Mouse (Mus musculus) lung, embryonic 16.5 days (tissue): ENCODE measurements around the gene Tanc1. TPM values are rescaled to one million over a fixed set of nuclear protein-coding genes. Genes with fewer than 3 reads are reported as not detected.

Experiments
- ATAC-seq: fragments of 200-750 bp; cut with Nextera tagmentation; 2 replicates; pipeline ENCODE4 v1.8.0; 2017; ENCODE audit warnings: low read depth, mild to moderate bottlenecking, moderate library complexity
- H3K27ac ChIP-seq: fragments of 300-500 bp; sonication (generic); 2 replicates; pipeline ENCODE4 v1.5.1; 2014; ENCODE audit warnings: mild to moderate bottlenecking, control low read depth, low read length
- H3K27me3 ChIP-seq: fragments of 300-500 bp; sonication (generic); 2 replicates; pipeline ENCODE4 v1.6.1; 2014; ENCODE audit warnings: low read depth, low read length, mixed read lengths; ENCODE audit not compliant: control insufficient read depth, insufficient read depth
- H3K36me3 ChIP-seq: fragments of 300-500 bp; sonication (generic); 2 replicates; pipeline ENCODE4 v1.6.1; 2014; ENCODE audit warnings: low read length; ENCODE audit not compliant: control insufficient read depth, insufficient read depth
- H3K4me1 ChIP-seq: fragments of 300-500 bp; sonication (generic); replicated peaks from 2 replicates; pipeline ENCODE4 v1.6.1; 2014; ENCODE audit warnings: low read length, mixed read lengths; ENCODE audit not compliant: control insufficient read depth, insufficient read depth
- H3K4me2 ChIP-seq: fragments of 300-500 bp; sonication (generic); 2 replicates; pipeline ENCODE4 v1.6.1; 2014; ENCODE audit warnings: low read depth, low read length, control low read depth
- H3K4me3 ChIP-seq: fragments of 300-500 bp; sonication (generic); 2 replicates; pipeline ENCODE4 v1.5.1; 2014; ENCODE audit warnings: mild to moderate bottlenecking, low read length, control low read depth
- H3K9ac ChIP-seq: fragments of 300-500 bp; sonication (generic); 2 replicates; pipeline ENCODE4 v1.6.1; 2014; ENCODE audit warnings: low read length, control low read depth
- H3K9me3 ChIP-seq: fragments of 300-500 bp; sonication (generic); 2 replicates; pipeline ENCODE4 v1.6.1; 2016; ENCODE audit warnings: low read length; ENCODE audit not compliant: control insufficient read depth
- WGBS: fragments of 180-500 bp; shearing (Covaris S2); extraction: QIAGEN DNeasy Blood & Tissue Kit; methylation state at CpG from one replicate; pipeline ENCODE4 v1.1.7; 2014; 5-methylcytosine and 5-hydroxymethylcytosine counted together
- polyA plus RNA-seq: library from polyadenylated mRNA; unstranded; fragments of >200 nt; fragmentation: Nextera tagmentation; extraction: Ambion mirVana; gene quantifications from 2 replicates; pipeline ENCODE4 v1.2.1, GENCODE M21; 2015

The Tanc1 gene
- polyA plus RNA-seq, 1 experiment from 2014 or later = 33.2 TPM

DNA sequence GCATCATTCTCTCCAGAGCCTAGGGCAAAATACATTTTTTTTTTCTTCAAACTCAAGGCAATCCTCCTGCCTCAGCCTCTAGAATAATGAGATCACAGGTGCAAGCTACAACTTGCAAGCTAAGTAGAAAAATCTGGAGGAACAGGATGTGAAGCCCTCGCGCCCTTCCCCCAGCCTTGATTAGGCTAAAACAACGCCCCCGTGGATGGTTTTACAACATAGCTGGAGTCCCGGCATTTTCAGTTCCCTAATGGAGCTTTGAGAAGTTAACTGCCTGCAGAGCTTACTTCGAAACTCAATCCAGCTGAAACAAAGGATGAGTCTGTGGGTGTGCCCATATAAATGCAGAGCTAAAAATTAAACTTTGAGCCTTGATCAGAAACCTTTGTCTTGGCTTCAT lies 277.9 kb downstream of the Tanc1 start:
- no peak overlapping the region for H3K4me2 ChIP-seq
- H3K4me1 ChIP-seq = no peaks in the 10 kb centered on the region
- H3K4me3 ChIP-seq = no peak overlapping the region
- WGBS = 83% methylated on average over 6 of the region's 6 CpGs
- no peaks in the 10 kb centered on the region for H3K9me3 ChIP-seq
- H3K27ac ChIP-seq = no peak overlapping the region
- no peaks in the 10 kb centered on the region for H3K27me3 ChIP-seq
- no peak overlapping the region for H3K9ac ChIP-seq
- no peak for ATAC-seq
- no peaks in the 10 kb centered on the region for H3K36me3 ChIP-seq

Other genes with a start within 250 kb of the Tanc1 start
- 5.3 and 5.4 TPM in 2 replicates for gene Dapl1, start 127.4 kb upstream of the Tanc1 start, polyA plus RNA-seq